Mouse (Mus musculus) thymus, postnatal 4 days (tissue): Measurements from ENCODE around the gene F2rl3.

Experiments
- DNase-seq: peaks from one replicate; pipeline ENCODE4 v3.0.0; 2021

Gene F2rl3

GRCm38 (mm10) chr8:72766777-72767176 is 5.1 kb downstream of the F2rl3 start:
- DNase-seq: no peak

- DNase-seq: no peak
Observed at GRCm38 (mm10) chr8:72777797-72778196, 16.1 kb downstream of the F2rl3 start.

GRCm38 (mm10) chr8:72780644-72781043 is 19.0 kb downstream of the F2rl3 start:
- no peak for DNase-seq

- no peak for DNase-seq
Observed at GRCm38 (mm10) chr8:72801583-72801982, 39.9 kb downstream of the F2rl3 start.

GRCm38 (mm10) chr8:72812690-72813089 is 51.0 kb downstream of the F2rl3 start:
- DNase-seq: no peak
